Mouse (Mus musculus): ENCODE data around the gene Nacc1.

The Nacc1 gene

DNA sequence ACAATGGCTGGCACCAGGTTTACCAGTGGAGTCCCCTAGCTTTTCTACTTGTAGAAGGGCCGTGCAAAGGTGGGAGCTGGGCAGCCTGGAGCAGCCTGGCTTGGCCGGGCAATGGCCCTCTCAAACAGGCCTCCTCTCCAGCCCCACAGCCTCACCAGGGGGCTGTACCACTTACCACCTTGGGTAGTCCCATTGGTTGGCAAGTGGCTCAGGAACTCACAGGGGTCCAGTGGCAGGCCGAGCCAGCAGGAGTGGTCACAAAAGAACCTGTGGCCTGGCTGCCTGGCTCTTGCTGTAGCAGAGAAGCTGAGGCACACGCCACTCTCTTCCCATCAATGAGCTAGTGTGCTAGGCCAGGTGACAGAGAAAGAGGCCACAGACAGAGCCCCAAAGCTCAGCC is 26.5 kb upstream of the Nacc1 start:
- no peak for DNase-seq (ENCODE audit: low spot score)

DNA sequence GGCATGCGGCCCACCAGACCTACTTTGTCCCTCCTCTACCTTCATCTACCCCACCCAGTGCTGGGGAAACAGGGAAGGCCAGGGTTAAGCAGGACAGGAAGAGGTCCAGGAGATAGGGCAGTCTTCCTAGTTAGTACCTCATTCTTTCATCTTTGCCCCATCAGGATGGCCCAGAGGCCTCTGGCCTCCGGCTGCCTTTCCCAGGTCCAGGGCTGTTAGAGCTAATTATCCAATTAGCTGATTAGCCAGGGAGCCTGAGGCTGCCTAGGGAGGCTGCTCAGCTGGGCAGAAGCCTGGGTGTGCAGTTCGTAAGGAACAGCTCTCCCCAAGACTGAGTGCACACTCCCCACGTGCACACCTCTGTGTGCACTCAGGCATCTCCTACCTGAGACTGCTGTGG is 25.7 kb upstream of the Nacc1 start:
- DNase-seq (ENCODE audit: low spot score): no peak

DNA sequence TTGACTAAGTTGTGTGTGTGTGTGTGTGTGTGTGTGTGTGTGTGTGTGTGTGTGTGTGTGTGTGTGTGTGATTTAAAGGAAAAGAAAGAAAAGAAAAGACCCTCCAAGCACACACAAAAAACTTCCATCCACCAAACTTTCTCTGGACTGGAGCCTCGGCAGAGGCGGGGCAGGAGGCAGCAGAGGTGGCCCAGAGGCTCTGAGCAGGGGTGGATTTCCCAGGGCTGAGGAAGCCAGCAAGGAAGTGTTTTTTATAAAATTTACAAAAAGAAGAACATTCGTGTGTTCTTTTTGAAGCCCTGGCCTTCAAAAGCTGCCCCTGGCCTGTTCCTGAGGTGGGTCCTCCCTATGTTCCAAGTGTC is 25.1 kb upstream of the Nacc1 start:
- no peak for DNase-seq (ENCODE audit: low spot score)

DNA sequence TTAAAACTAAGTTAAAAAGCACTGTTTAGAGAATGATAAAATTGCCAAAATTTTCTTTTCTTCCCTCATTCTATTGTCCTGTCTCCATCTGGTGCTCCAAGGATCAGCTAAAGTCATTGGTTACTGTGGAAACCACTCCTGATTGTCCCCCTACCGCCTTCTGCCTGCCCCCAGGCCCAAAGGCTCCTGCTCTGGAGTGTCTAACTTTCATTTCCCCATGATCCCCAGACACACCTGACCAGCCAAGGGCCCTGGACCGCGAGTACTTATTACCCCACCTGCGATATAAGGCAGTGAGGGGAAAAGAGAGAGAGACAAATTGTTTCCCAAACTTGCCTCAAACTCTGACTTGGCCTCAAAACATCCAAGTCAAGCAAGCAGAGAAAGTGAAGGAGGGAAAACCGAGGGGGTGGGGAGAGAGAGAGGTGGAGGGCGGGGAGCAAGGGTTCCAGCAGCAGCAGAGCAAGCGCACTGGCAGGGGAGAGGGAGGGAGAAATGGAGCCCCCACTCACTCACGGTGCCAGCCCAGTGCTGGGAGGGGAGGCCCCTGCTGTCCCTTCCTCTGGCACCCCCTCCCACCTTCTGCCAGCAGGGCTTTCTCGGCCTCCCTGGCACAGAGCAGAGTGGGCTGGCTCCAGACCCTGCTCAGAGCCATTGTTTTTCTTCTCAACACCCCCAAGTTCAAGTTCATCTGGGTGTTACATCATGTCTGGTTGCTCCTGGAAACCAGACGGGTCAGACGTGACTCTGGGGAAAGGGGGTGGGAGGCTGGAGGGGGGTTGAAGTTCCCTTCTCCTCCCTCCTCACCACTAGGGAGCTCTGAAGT is 24.5 kb upstream of the Nacc1 start:
- DNase-seq (ENCODE audit: low spot score): peak; percentile 70

DNA sequence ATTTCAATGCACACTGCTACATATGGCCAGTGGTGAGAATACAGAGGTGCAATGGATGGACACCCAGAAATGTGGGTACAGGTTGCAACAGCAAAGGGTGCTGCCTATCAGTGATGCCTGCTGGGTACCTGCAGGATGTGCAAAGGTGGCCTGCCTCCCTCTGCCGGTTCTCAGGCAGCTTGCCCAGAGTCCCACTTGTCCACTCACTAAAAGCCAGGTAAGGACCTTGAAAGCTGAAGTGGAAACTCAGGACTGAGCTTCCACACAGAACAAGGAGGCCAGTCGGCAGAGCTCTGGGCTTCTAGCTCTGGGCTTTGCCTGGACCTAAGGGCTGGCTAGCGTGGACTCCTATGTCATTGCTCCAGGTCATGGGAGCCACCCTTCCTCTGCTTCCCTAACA is 23.6 kb upstream of the Nacc1 start:
- DNase-seq (ENCODE audit: low spot score): no peak

DNA sequence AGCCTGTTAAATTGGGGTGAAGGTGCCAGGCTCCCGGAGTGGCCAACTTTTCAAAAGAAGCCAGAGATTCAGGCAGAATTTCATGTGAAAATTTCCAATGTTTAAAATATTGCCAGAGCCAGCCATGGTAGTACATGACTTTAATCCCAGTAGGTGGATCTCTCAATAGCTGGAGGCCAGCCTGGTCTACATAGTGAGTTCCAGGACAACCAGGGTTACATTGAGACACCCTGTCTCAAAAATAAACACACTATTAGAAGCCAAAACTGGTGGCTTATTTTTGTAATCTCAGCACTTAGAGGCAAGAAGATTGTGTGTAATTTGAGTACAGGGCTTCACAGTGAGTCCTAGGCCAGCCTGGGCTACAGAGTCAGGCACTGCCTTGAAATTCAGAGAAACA is 22.3 kb upstream of the Nacc1 start:
- DNase-seq (ENCODE audit: low spot score): no peak

DNA sequence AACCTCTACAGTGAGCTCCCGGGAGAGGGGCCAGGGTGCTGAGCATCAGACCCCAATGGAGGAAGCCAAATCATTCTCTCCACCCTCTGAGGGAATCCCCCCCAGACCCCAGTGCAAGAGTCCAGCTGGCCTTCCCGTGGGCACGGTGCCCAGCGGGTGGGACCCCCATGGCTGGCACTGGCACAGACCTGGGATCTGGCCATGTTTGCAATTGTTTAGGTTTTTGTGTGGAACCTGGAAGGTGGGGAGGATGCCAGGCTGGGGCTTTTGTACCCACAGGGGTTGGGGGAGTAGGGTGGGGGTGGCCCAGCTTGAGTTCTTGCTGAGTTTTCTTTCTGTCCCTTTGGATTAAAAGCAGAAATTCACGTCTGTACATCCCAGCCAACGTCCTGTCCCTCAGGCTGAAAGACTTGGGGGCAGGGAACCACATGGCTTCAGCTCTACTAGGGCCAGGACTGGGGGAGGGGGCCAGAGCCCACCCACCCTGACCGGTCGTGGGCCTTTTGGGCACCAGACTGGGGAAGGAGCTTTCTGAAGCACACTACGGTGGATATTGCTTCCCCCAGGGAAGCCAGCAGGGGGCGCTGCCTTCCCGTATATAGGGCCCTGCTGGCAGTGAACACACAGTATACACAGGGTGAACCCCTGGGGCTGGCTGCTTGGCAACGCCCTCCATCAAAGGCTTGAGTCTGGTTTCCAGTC is 21.3 kb upstream of the Nacc1 start:
- peak; percentile 84 for DNase-seq (ENCODE audit: low spot score)

DNA sequence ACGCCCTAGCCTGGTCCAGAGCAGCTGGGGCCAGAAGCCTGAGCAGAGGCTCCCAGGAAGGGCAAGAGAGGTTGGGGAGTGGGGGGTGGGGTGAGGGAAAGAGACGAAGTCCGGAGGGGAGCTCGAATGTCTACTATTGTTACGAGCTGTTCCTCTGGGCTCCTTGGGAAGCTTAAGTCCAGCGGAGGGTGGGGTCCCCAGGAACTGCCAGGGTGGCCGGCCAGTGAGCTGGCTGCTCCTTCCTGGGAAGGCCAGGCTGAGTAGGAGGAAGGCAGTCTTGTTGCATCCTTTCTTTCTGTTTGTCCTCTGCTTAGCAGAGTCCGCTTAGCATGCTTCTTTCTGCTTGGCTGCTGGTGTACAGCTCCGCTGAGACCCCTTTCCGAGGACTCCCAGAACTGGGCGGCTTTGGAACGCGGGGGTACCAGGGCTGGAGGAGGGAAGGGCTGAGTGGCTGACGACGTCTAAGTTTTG is 20.4 kb upstream of the Nacc1 start:
- DNase-seq (ENCODE audit: low spot score): no peak

DNA sequence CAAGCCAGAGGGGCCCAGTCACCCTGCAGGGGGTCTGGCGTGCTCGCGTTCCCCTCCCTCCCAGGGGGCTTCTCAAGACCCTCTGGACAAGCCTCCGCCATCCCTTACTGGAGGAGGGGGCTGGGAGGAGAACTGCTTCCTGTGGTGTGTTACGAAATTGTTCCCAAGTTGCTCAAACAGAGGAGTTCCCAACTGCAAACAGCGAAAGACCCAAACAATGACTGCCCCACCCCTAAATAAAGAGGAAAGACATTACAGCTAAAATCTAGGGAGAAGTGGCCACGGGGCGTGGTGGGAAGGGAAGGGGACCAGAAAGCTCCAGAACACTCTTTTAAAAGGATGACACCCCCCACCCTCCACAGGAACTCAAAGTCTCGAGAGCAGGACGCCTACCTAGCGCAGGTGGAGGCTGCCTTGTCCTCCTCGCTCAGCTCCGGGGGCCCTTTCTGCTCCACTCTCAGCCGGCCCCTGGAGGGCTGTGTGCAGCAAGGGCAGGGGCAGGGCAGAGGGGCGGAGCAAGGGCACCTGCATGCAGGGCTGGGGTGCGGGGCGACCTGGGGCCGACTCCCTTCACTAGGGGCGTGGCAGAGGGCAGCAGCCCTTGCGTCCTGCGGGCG is 19.7 kb upstream of the Nacc1 start:
- DNase-seq (ENCODE audit: low spot score): peak; percentile 56

DNA sequence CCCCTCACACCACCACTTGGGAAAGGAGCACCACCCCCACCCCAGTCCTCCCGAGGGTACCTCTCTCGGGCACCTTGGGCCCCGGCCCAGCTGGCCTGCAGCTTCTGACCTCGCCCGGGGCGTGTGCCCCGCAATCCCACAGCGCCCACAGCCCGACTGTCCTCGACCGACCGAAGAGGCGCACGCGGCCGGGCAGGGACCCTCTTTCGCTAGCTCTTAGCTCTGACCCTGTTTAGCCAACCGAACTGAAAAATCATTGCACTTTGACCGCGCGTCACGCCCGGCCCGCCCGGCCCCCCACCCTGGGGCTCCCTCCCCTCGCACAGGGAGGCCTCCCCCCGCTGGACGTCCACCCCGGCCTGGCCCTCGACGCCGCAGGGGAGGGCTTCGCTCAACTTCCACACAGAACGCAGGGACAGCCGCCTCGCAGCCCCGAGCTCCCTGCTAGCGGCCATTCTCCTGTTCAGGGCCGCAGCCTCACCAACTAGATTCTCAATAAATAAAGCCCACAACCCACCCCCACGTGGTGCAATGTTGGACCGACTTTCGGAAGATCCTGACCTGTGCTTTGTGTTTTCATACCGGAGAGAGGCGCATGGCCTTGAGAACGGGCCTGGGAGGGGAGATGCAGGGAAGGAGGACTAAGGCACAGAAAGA is 19.1 kb upstream of the Nacc1 start:
- peak; percentile 62 for DNase-seq (ENCODE audit: low spot score)

DNA sequence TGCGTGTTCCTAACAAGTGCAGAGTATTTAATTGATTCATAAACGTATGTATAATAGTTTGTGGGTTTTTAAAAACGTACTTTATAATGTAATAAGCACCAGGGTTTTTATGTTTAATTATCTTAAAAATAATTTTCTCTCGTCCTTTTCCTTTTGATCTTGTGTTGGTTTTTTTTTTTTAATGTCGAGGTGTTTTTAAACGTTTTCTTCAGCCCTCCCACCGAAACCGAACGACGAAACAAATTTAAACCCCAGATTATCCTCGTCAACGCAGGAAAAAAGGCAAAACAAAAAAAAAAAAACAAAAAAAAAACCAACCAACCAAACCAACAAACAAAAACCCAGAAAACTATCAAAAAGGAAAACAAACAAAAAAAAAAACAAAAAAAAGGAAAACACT is 18.3 kb upstream of the Nacc1 start:
- no peak for DNase-seq (ENCODE audit: low spot score)

DNA sequence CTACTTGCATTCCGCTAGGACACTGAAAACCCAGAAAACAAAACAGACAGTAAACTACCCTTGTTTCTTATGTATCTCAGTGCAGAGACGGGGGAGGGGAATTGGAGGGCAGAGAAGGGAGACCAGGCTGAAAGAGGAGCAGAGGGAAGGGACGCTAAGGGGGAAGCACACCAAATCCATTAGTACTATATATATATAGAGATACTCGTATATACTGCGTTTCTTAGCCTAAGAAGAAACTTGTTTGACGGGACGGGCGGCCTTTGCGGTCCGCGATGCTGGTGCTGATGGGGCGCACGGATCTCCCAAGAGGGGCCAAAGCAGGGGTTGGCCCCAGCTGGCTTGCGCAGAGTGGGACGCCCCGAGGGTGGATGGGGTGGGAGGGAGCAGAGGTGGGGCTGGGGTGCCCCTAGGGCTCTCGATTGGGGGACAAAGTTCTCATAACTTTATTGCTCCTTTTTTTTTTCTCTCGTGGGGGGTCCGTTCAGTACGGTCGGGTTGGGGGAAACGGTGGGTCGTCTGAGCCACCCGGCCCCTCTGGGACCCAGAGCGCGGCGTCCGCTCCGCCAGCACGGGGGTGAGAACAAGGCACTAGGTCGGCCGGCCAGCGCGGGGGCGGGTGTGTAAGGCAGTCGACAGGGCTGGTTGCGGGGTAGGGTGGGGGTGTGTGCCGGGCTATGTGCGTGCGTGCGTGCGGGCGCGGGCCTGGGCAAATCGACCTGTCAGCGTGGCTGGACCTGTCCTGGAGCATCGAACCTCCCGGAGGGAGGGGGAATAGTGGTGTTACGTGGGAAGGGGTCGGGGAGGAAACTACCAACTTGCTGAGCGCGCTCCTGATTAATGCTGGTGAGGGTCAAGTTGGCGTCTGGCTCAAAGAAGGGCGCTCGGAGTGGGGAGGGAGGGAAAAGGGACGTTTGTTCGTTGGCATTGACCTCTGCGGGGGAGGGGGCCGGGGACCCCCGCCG is 17.5 kb upstream of the Nacc1 start:
- DNase-seq (ENCODE audit: low spot score): peak; percentile 43

DNA sequence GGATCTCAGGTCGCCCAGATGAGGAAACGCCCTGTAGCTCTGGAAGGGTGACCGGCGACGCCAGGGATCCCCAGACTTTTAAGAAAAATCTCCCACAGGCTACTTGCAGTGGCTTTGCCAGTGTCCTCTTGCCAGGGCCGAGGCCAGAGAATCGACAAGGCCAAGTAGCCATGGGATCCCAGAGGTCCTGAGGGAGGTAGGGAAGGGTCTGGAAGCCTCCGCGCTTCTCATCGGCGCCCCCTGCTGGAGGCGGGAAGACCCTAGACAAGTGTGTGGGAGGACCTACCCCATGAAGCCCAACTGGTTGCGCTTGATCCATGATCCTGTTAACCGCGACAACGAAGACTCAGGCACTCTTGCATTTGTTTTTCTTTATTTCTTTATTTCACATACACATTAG is 16.7 kb upstream of the Nacc1 start:
- peak; percentile 83 for DNase-seq (ENCODE audit: low spot score)

DNA sequence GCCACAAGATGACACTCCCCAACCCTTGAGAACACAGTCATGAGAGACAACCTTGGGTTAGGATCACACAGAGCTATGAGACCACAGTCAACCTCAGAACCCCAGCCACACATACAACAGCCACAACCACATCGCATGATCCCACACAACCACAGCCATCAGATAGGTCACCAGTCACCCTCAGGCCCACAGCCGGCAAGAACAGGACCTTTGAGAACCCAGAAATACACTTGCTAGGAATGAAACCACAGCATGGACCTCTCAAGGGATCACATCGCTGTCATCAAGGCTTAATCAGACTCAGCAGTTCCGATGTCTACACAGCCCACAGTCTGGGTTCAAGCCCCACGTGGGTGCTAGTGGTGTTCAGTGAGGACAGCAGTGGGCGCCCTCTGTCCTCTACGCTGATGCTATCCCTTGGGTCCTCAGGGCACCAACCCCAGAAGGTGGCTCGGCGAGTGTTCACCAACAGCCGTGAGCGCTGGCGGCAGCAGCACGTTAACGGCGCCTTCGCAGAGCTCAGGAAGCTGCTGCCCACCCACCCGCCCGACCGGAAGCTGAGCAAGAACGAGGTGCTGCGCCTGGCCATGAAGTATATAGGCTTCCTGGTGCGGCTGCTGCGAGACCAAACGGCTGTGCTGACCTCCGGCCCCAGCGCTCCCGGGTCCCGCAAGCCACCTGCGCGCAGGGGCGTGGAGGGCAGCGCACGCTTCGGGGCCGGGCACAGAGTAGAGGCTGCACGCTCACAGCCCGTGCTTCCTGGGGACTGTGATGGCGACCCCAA is 16.0 kb upstream of the Nacc1 start:
- no peak for DNase-seq (ENCODE audit: low spot score)

DNA sequence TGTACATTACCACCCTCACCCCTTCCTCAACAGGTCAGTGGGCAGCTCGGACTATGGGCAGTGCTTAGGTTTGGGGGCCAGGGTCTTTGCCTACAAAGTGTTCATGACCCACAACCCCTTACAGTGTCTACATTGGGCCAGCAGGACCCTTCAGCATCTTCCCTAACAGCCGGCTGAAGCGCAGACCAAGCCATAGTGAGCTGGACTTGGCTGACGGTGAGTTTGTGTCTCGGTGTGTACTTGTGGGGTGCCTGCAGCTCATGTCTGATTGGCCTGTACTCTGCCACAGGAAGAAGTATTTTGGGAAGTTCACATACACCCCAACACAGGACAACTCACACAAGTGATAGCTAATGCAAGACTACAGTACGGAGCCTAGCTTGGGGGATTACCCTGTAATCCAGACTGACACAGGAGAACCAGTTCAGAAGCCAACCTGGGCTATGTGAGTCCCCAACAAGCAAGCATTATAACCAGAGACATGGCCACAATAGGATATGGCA is 15.4 kb upstream of the Nacc1 start:
- DNase-seq (ENCODE audit: low spot score): no peak

DNA sequence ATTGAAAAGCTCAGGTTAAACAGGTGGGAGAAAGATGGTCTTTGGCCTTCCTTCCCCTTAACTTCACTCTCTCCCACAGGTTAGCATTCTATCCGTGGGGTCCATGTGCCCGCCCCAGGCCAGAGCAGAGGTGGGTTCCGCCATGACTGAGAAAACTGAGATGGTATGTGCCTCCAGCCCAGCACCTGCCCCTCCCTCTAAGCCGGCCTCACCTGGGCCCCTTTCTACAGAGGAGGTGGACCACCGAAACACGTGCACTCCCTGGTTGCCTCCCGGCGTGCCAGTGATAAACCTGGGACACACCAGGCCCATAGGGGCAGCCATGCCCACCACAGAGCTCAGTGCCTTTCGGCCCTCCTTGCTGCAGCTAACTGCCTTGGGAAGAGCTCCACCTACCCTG is 14.9 kb upstream of the Nacc1 start:
- no peak for DNase-seq (ENCODE audit: low spot score)

DNA sequence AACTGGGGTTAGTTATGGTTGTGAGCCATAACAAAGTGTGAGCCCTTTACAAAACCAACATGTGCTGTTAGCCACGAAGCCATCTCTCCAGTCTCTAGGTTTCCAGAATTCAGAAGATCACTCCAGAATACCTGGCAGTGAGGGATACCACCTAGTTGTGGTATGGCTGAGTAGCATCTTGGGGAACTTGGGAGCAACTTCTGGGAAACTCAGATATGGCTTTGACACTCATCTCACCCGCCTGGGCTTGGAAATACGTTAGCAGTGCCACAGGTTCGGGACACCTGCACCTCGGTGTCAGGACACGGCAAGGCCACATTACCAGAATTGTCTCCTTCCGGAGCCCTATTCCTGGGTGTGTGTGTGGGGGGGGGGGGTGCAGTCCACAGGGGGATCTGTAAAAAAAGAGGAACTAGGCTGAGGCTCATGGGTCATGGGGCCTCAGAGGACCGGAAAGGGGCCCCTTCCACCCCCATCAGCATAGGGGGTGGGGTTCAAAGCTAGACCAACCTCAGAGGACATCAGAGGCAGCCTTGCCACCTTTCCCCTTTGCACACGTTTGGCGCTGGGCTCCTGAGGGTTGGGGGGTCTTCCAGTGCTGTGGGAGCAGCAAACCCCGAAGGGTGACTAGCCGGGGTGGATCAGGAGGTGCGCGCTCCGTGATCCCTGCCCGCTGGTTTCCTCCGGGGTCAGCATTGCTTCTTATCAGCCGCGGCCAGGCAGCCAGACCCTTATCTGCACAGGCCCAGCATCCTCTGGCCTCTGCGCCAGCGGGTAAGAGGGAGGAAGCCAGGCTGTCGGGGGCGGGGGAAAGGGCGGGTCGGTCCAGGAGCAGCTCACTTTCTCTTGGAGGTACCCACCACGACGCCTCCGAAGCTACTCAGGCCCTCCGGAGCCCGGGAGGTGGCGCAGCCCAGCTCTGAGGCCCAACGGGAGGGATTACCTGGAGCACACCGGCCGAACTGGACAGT is 13.6 kb upstream of the Nacc1 start, which contains the start of gene Lyl1:
Lyl1 (plus strand) TSS at position 517 of the 971 bp plus-strand sequence.
- DNase-seq (ENCODE audit: low spot score): peak; percentile 46

DNA sequence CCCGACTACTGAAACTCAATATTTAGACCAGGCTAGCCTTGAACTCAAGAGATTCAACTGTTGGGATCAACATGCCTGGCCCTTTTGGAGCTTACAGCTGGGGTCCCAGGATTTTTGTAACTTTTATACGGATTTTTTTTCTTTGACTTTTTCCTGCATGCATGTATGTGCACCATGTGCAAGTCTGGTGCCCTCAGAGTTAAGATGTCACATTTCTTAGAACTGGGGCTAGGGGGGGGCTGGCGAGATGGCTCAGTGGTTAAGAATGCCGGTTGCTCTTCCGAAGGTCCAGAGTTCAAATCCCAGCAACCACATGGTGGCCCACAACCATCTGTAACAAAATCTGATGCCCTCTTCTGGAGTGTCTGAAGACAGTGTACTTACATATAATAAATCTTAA is 12.9 kb upstream of the Nacc1 start:
- DNase-seq (ENCODE audit: low spot score): no peak

DNA sequence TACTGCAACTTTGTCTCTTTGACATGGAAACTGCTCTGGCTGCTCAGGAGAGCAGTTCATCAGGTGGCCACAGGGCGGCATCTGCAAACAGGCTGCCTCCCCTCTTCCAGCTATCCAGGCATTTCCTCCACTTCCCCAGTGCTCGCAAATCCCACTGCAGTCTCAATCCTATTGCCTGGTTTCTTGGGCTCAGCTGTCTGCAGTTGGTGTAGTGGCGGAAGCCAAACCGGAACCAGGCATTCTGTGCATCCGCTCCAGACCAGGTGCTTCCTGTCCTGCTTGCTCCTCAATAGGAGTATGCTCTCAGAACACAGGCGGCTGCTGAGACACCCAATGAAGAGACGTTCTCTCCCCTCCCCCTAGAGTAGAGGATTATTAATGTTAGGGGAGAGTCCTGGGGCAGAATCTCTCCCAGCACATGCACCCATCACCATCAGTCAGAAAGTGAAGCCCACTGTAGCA is 12.2 kb upstream of the Nacc1 start:
- DNase-seq (ENCODE audit: low spot score): peak; percentile 61

All from ovary, postnatal 36 days (tissue).